Mouse (Mus musculus) midbrain, embryonic 12.5 days (tissue): ENCODE results near the gene Qpctl. TPM values are rescaled to one million over a fixed set of nuclear protein-coding genes. Genes with fewer than 3 reads are reported as not detected.
"Not testable (repeated sequence)": the region's sequence is repeated elsewhere in the genome, so short reads cannot be mapped to it uniquely, and the experiment has no call there.

Source experiments
- ATAC-seq: fragments of 200-750 bp; cut with Nextera tagmentation; 2 replicates; pipeline ENCODE4 v1.8.0; 2017; ENCODE audit warnings: low read depth, moderate TSS enrichment, moderate library complexity; ENCODE audit not compliant: low FRiP score
- H3K27ac ChIP-seq: fragments of 300-500 bp; sonication (generic); replicated peaks from 2 replicates; pipeline ENCODE4 v1.5.1; 2016; ENCODE audit warnings: mild to moderate bottlenecking
- H3K27me3 ChIP-seq: fragments of 300-500 bp; sonication (generic); 2 replicates; pipeline ENCODE4 v1.6.1; 2016; ENCODE audit warnings: mild to moderate bottlenecking
- H3K36me3 ChIP-seq: fragments of 300-500 bp; sonication (generic); 2 replicates; pipeline ENCODE4 v1.6.1; 2016
- H3K4me1 ChIP-seq: fragments of 300-500 bp; sonication (generic); 2 replicates; pipeline ENCODE4 v1.6.1; 2016
- H3K4me2 ChIP-seq: fragments of 300-500 bp; sonication (generic); replicated peaks from 2 replicates; pipeline ENCODE4 v1.6.1; 2016; ENCODE audit warnings: mild to moderate bottlenecking, moderate library complexity
- H3K4me3 ChIP-seq: fragments of 300-500 bp; sonication (generic); 2 replicates; pipeline ENCODE4 v1.5.1; 2016; ENCODE audit warnings: mild to moderate bottlenecking
- H3K9ac ChIP-seq: fragments of 300-500 bp; sonication (generic); replicated peaks from 2 replicates; pipeline ENCODE4 v1.6.1; 2016; ENCODE audit warnings: mild to moderate bottlenecking, moderate library complexity
- H3K9me3 ChIP-seq: fragments of 300-500 bp; sonication (generic); 2 replicates; pipeline ENCODE4 v1.6.1; 2016; ENCODE audit warnings: mild to moderate bottlenecking
- WGBS: fragments of 180-500 bp; shearing (Covaris S2); methylation state at CpG from one replicate; pipeline ENCODE4 v1.1.7; 2016; 5-methylcytosine and 5-hydroxymethylcytosine counted together
- polyA plus RNA-seq: library from polyadenylated mRNA; unstranded; fragments of >200 nt; fragmentation: Nextera tagmentation; extraction: Ambion mirVana; gene quantifications from 2 replicates; pipeline ENCODE4 v1.2.1, GENCODE M21; 2016

The Qpctl gene
- polyA plus RNA-seq, 1 experiment from 2014 or later: 22.0 TPM

GRCm38 (mm10) chr7:19162928-19163327, 13.8 kb upstream of the Qpctl start:
- ATAC-seq: no peak
- no peak overlapping the region for H3K27ac ChIP-seq
- H3K4me1 ChIP-seq: peaks cover 35% of the 10 kb centered on the region
- no peaks in the 10 kb centered on the region for H3K9me3 ChIP-seq
- H3K27me3 ChIP-seq: peaks cover 75% of the 10 kb centered on the region
- H3K4me3 ChIP-seq: no peak overlapping the region
- no peak overlapping the region for H3K9ac ChIP-seq
- H3K4me2 ChIP-seq: no peak overlapping the region
- no peaks in the 10 kb centered on the region for H3K36me3 ChIP-seq
- WGBS: 83% methylated on average over 7 of the region's 7 CpGs

GRCm38 (mm10) chr7:19160115-19160514, 11.0 kb upstream of the Qpctl start:
- H3K27ac ChIP-seq: no peak overlapping the region
- peaks cover 63% of the 10 kb centered on the region for H3K27me3 ChIP-seq
- peak overlapping the region; percentile 35 for H3K4me3 ChIP-seq
- WGBS: 2% methylated on average over 19 of the region's 20 CpGs
- no peak for ATAC-seq
- H3K9ac ChIP-seq: peak overlapping the region; percentile 39
- H3K36me3 ChIP-seq: no peaks in the 10 kb centered on the region
- H3K4me2 ChIP-seq: peak overlapping the region; percentile 53
- peaks cover 35% of the 10 kb centered on the region for H3K4me1 ChIP-seq
- no peaks in the 10 kb centered on the region for H3K9me3 ChIP-seq

- peaks cover 28% of the 10 kb centered on the region for H3K4me1 ChIP-seq
- H3K27ac ChIP-seq: no peak overlapping the region
- H3K4me2 ChIP-seq: peak overlapping the region; percentile 53; the same call in 1 of the 2 replicates
- H3K4me3 ChIP-seq: no peak overlapping the region
- ATAC-seq: no peak
- H3K9ac ChIP-seq: no peak overlapping the region
- no peaks in the 10 kb centered on the region for H3K9me3 ChIP-seq
- peaks cover 56% of the 10 kb centered on the region for H3K27me3 ChIP-seq
- 15% methylated on average over 18 of the region's 18 CpGs for WGBS
- H3K36me3 ChIP-seq: no peaks in the 10 kb centered on the region
These were observed 10.3 kb upstream of the Qpctl start for GRCm38 (mm10) chr7:19159411-19159810.

GRCm38 (mm10) chr7:19158601-19159000, 9.5 kb upstream of the Qpctl start:
- Histone ChIP-seq H3K9me3 (no peaks in the 10 kb centered on the region), H3K9ac (no peak overlapping the region), H3K36me3 (peaks cover 6% of the 10 kb centered on the region), H3K27me3 (peaks cover 48% of the 10 kb centered on the region), H3K4me3 (no peak overlapping the region), H3K27ac (no peak overlapping the region), H3K4me2 (no peak overlapping the region), H3K4me1 (peaks cover 22% of the 10 kb centered on the region)
- no peak for ATAC-seq
- WGBS: 68% methylated on average over 11 of the region's 11 CpGs

GRCm38 (mm10) chr7:19157160-19157800, 8.2 kb upstream of the Qpctl start:
- peak overlapping the region; percentile 42 for H3K4me2 ChIP-seq
- H3K4me1 ChIP-seq: peaks cover 22% of the 10 kb centered on the region
- H3K27me3 ChIP-seq: peaks cover 34% of the 10 kb centered on the region
- H3K9ac ChIP-seq: peak overlapping the region; percentile 40
- peaks cover 19% of the 10 kb centered on the region for H3K36me3 ChIP-seq
- peak overlapping the region; percentile 68 for H3K27ac ChIP-seq
- ATAC-seq: peak; percentile 79
- H3K4me3 ChIP-seq: peak overlapping the region; percentile 14
- no peaks in the 10 kb centered on the region for H3K9me3 ChIP-seq
- 6% methylated on average over 30 of the region's 30 CpGs for WGBS

- Histone ChIP-seq H3K4me2 (no peak overlapping the region), H3K9me3 (no peaks in the 10 kb centered on the region), H3K4me1 (peaks cover 26% of the 10 kb centered on the region), H3K27ac (no peak overlapping the region), H3K27me3 (peaks cover 25% of the 10 kb centered on the region), H3K4me3 (no peak overlapping the region), H3K36me3 (peaks cover 30% of the 10 kb centered on the region), H3K9ac (no peak overlapping the region)
- WGBS: 60% methylated on average over 13 of the region's 13 CpGs
- no peak for ATAC-seq
These were observed 6.9 kb upstream of the Qpctl start for GRCm38 (mm10) chr7:19155825-19156475.

GRCm38 (mm10) chr7:19154796-19155195, 5.7 kb upstream of the Qpctl start:
- no peaks in the 10 kb centered on the region for H3K9me3 ChIP-seq
- no peak overlapping the region for H3K4me2 ChIP-seq
- peaks cover 30% of the 10 kb centered on the region for H3K36me3 ChIP-seq
- WGBS: 84% methylated on average over 8 of the region's 8 CpGs
- ATAC-seq: no peak
- H3K4me3 ChIP-seq: no peak overlapping the region
- H3K4me1 ChIP-seq: peaks cover 27% of the 10 kb centered on the region
- H3K27ac ChIP-seq: no peak overlapping the region
- H3K27me3 ChIP-seq: peaks cover 14% of the 10 kb centered on the region
- no peak overlapping the region for H3K9ac ChIP-seq

GRCm38 (mm10) chr7:19151121-19151520, 2.0 kb upstream of the Qpctl start:
- H3K4me1 ChIP-seq: peaks cover 28% of the 10 kb centered on the region
- H3K9ac ChIP-seq, H3K4me3 ChIP-seq, ATAC-seq, H3K9me3 ChIP-seq, H3K27ac ChIP-seq, H3K27me3 ChIP-seq, H3K4me2 ChIP-seq: not testable (repeated sequence)
- 92% methylated on average over 10 of the region's 10 CpGs for WGBS
- peaks cover 37% of the 10 kb centered on the region for H3K36me3 ChIP-seq

GRCm38 (mm10) chr7:19149626-19150025, 535 bp upstream of the Qpctl start, which contains the start of gene Snrpd2:
Gene Snrpd2, plus strand, starts transcription at chr7:19149722.
- Histone ChIP-seq H3K9me3 (no peaks in the 10 kb centered on the region), H3K36me3 (peaks cover 38% of the 10 kb centered on the region), H3K9ac (peak within 1 kb of the TSS; percentile 83), H3K27ac (peak within 1 kb of the TSS; percentile 84), H3K4me2 (peak within 1 kb of the TSS; percentile 84), H3K27me3 (no peaks in the 10 kb centered on the region), H3K4me1 (peaks cover 28% of the 10 kb centered on the region), H3K4me3 (peak within 1 kb of the TSS; percentile 75)
- peak; percentile 89 for ATAC-seq
- under 1% methylated on average over 24 of the region's 24 CpGs for whole genome bisulfite sequencing

GRCm38 (mm10) chr7:19148180-19148874, 764 bp downstream of the Qpctl start:
- H3K4me1 ChIP-seq: peaks cover 28% of the 10 kb centered on the region
- peak overlapping the region; percentile 71 for H3K27ac ChIP-seq

GRCm38 (mm10) chr7:19147497-19148045, 1.5 kb downstream of the Qpctl start:
- WGBS: 59% methylated on average over 6 of the region's 6 CpGs
- Histone ChIP-seq H3K4me1 (peaks cover 28% of the 10 kb centered on the region), H3K9me3 (no peaks in the 10 kb centered on the region), H3K4me2 (peak overlapping the region; percentile 84; the same call in 1 of the 2 replicates), H3K27me3 (no peaks in the 10 kb centered on the region), H3K36me3 (peaks cover 28% of the 10 kb centered on the region), H3K27ac (no peak overlapping the region), H3K4me3 (no peak overlapping the region), H3K9ac (no peak overlapping the region)
- no peak for ATAC-seq

More at GRCm38 (mm10) chr7:19148180-19148874, 764 bp downstream of the Qpctl start:
- no peak for ATAC-seq
- peak overlapping the region; percentile 75 for H3K4me3 ChIP-seq
- H3K36me3 ChIP-seq: peaks cover 29% of the 10 kb centered on the region
- 17% methylated on average over 20 of the region's 20 CpGs for WGBS
- H3K4me2 ChIP-seq: peak overlapping the region; percentile 84
- H3K27me3 ChIP-seq: no peaks in the 10 kb centered on the region
- H3K9me3 ChIP-seq: no peaks in the 10 kb centered on the region
- peak overlapping the region; percentile 71 for H3K9ac ChIP-seq

GRCm38 (mm10) chr7:19146793-19147192, 2.3 kb downstream of the Qpctl start:
- H3K4me1 ChIP-seq: peaks cover 28% of the 10 kb centered on the region
- WGBS: 89% methylated on average over 10 of the region's 10 CpGs
- no peak overlapping the region for H3K27ac ChIP-seq
- no peaks in the 10 kb centered on the region for H3K9me3 ChIP-seq
- no peak overlapping the region for H3K4me2 ChIP-seq
- no peak for ATAC-seq
- H3K27me3 ChIP-seq: no peaks in the 10 kb centered on the region
- H3K4me3 ChIP-seq: no peak overlapping the region
- H3K36me3 ChIP-seq: peaks cover 21% of the 10 kb centered on the region
- peak overlapping the region; percentile 20; the same call in 1 of the 2 replicates for H3K9ac ChIP-seq
